Mouse (Mus musculus) hindbrain, postnatal 0 days (tissue): ENCODE data around the gene Olfr1340. TPM values are rescaled to one million over a fixed set of nuclear protein-coding genes. Genes with fewer than 3 reads are reported as not detected.

Experiments used
- ATAC-seq: fragments of 200-750 bp; cut with Nextera tagmentation; 2 replicates; pipeline ENCODE4 v1.8.0; 2017; ENCODE audit warnings: mild to moderate bottlenecking, moderate TSS enrichment, moderate library complexity
- DNase-seq: peaks from one replicate; pipeline ENCODE4 v3.0.0-alpha.2; 2015; ENCODE audit warnings: low spot score
- H3K27ac ChIP-seq: fragments of 300-500 bp; sonication (generic); 2 replicates; pipeline ENCODE4 v1.5.1; 2014; ENCODE audit warnings: mild to moderate bottlenecking
- H3K27me3 ChIP-seq: fragments of 300-500 bp; sonication (generic); 2 replicates; pipeline ENCODE4 v1.6.1; 2014; ENCODE audit warnings: low read length, mixed read lengths; ENCODE audit not compliant: insufficient read depth
- H3K36me3 ChIP-seq: fragments of 300-500 bp; sonication (generic); 2 replicates; pipeline ENCODE4 v1.6.1; 2014; ENCODE audit warnings: low read length, mixed read lengths; ENCODE audit not compliant: insufficient read depth
- H3K4me1 ChIP-seq: fragments of 300-500 bp; sonication (generic); 2 replicates; pipeline ENCODE4 v1.6.1; 2014; ENCODE audit warnings: antibody characterized with exemption, low read length, mixed read lengths; ENCODE audit not compliant: insufficient read depth
- H3K4me2 ChIP-seq: fragments of 300-500 bp; sonication (generic); 2 replicates; pipeline ENCODE4 v1.6.1; 2014; ENCODE audit warnings: low read depth, mild to moderate bottlenecking, low read length, moderate library complexity, mixed read lengths
- H3K4me3 ChIP-seq: fragments of 300-500 bp; sonication (generic); 2 replicates; pipeline ENCODE4 v1.5.1; 2014; ENCODE audit warnings: low read length
- H3K9ac ChIP-seq: fragments of 300-500 bp; sonication (generic); replicated peaks from 2 replicates; pipeline ENCODE4 v1.6.1; 2014; ENCODE audit warnings: mild to moderate bottlenecking, low read length, moderate library complexity, mixed read lengths
- H3K9me3 ChIP-seq: fragments of 300-500 bp; sonication (generic); 2 replicates; pipeline ENCODE4 v1.6.1; 2016; ENCODE audit warnings: low read length, mixed read lengths
- CTCF ChIP-seq: IDR thresholded peaks from 2 replicates; pipeline ENCODE4 v1.5.1; 2016; ENCODE audit warnings: antibody characterized with exemption, control low read depth, low read depth
- WGBS: fragments of 180-500 bp; shearing (Covaris S2); extraction: QIAGEN DNeasy Blood & Tissue Kit; methylation state at CpG from one replicate; pipeline ENCODE4 v1.1.7; 2014; 5-methylcytosine and 5-hydroxymethylcytosine counted together
- polyA plus RNA-seq: library from polyadenylated mRNA; unstranded; fragments of >200 nt; fragmentation: Nextera tagmentation; extraction: Ambion mirVana; gene quantifications from 2 replicates; pipeline ENCODE4 v1.2.1, GENCODE M21; 2015
- total RNA-seq: library from RNA; depleted of rRNA; stranded (reverse); fragments of >200 nt; gene quantifications from 2 replicates; pipeline ENCODE4 v1.2.3, GENCODE M21; 2014; rRNA removed

Olfr1340 gene
- total RNA-seq: not detected in 2 replicates
- polyA plus RNA-seq: not detected in 2 replicates

GRCm38 (mm10) chr4:118719838-118720237 is at the start of gene Olfr1340:
Gene Olfr1340 (plus strand): TSS chr4:118720138.
- Histone ChIP-seq H3K36me3 (no peaks in the 10 kb centered on the region), H3K4me2 (no peak within 1 kb of the TSS), H3K27ac (no peak within 1 kb of the TSS), H3K9ac (no peak within 1 kb of the TSS), H3K27me3 (no peaks in the 10 kb centered on the region), H3K4me1 (no peaks in the 10 kb centered on the region), H3K4me3 (no peak within 1 kb of the TSS), H3K9me3 (no peaks in the 10 kb centered on the region)
- TF ChIP-seq CTCF: no peak
- no peak for DNase-seq
- no peak for ATAC-seq

GRCm38 (mm10) chr4:118687086-118687485 is 32.9 kb upstream of the Olfr1340 start:
- no peak for TF ChIP-seq CTCF
- no peak overlapping the region for H3K27ac ChIP-seq
- H3K9me3 ChIP-seq: no peaks in the 10 kb centered on the region
- H3K36me3 ChIP-seq: no peaks in the 10 kb centered on the region
- no peak overlapping the region for H3K9ac ChIP-seq
- no peak overlapping the region for H3K4me2 ChIP-seq
- H3K27me3 ChIP-seq: no peaks in the 10 kb centered on the region
- WGBS: 81% methylated on average over 2 of the region's 2 CpGs
- ATAC-seq: no peak
- no peaks in the 10 kb centered on the region for H3K4me1 ChIP-seq
- DNase-seq: no peak
- no peak overlapping the region for H3K4me3 ChIP-seq

- no peaks in the 10 kb centered on the region for H3K36me3 ChIP-seq
- no peak within 1 kb of the TSS for H3K27ac ChIP-seq
- no peak within 1 kb of the TSS for H3K4me3 ChIP-seq
- WGBS: 48% methylated on average over 12 of the region's 12 CpGs
- H3K27me3 ChIP-seq: no peaks in the 10 kb centered on the region
- no peak within 1 kb of the TSS for H3K9ac ChIP-seq
- ATAC-seq (no peak), DNase-seq (no peak)
- no peaks in the 10 kb centered on the region for H3K9me3 ChIP-seq
- H3K4me2 ChIP-seq: no peak within 1 kb of the TSS
- TF ChIP-seq CTCF: no peak
- no peaks in the 10 kb centered on the region for H3K4me1 ChIP-seq
These were observed 27.4 kb upstream of the Olfr1340 start, which contains the start of gene Olfr1342 for GRCm38 (mm10) chr4:118692412-118692973. Gene Olfr1342 (minus strand): TSS chr4:118692756.

- no peak overlapping the region for H3K27ac ChIP-seq
- 20% methylated on average over 2 of the region's 2 CpGs for WGBS
- H3K9ac ChIP-seq: no peak overlapping the region
- no peak overlapping the region for H3K4me3 ChIP-seq
- no peak overlapping the region for H3K4me2 ChIP-seq
- no peaks in the 10 kb centered on the region for H3K36me3 ChIP-seq
- H3K27me3 ChIP-seq: no peaks in the 10 kb centered on the region
- DNase-seq: no peak
- ATAC-seq: peak; percentile 70
- H3K4me1 ChIP-seq: no peaks in the 10 kb centered on the region
- H3K9me3 ChIP-seq: no peaks in the 10 kb centered on the region
- no peak for TF ChIP-seq CTCF
These were observed 26.1 kb upstream of the Olfr1340 start for GRCm38 (mm10) chr4:118693812-118694211.

- H3K9me3 ChIP-seq: no peaks in the 10 kb centered on the region
- no peak within 1 kb of the TSS for H3K9ac ChIP-seq
- WGBS: 70% methylated on average over 3 of the region's 3 CpGs
- no peak for DNase-seq
- no peak within 1 kb of the TSS for H3K27ac ChIP-seq
- no peak for ATAC-seq
- H3K4me1 ChIP-seq: no peaks in the 10 kb centered on the region
- no peaks in the 10 kb centered on the region for H3K36me3 ChIP-seq
- TF ChIP-seq CTCF: no peak
- H3K4me3 ChIP-seq: no peak within 1 kb of the TSS
- H3K4me2 ChIP-seq: no peak within 1 kb of the TSS
- H3K27me3 ChIP-seq: no peaks in the 10 kb centered on the region
These were observed 16.7 kb upstream of the Olfr1340 start, which contains the start of gene Olfr1341 for GRCm38 (mm10) chr4:118703223-118703622. Gene Olfr1341 (plus strand): TSS chr4:118703523.

- TF ChIP-seq CTCF: no peak
- H3K9me3 ChIP-seq: no peaks in the 10 kb centered on the region
These were observed 11.9 kb upstream of the Olfr1340 start for GRCm38 (mm10) chr4:118708086-118708485.

GRCm38 (mm10) chr4:118711656-118712055 is 8.3 kb upstream of the Olfr1340 start:
- WGBS: 19% methylated on average over 1 of the region's 1 CpGs
- no peaks in the 10 kb centered on the region for H3K27me3 ChIP-seq
- no peaks in the 10 kb centered on the region for H3K4me1 ChIP-seq
- ATAC-seq: no peak
- H3K9me3 ChIP-seq: no peaks in the 10 kb centered on the region
- no peak overlapping the region for H3K4me3 ChIP-seq
- no peak for DNase-seq
- no peak for TF ChIP-seq CTCF
- no peak overlapping the region for H3K9ac ChIP-seq
- no peaks in the 10 kb centered on the region for H3K36me3 ChIP-seq
- no peak overlapping the region for H3K27ac ChIP-seq
- H3K4me2 ChIP-seq: no peak overlapping the region

More at GRCm38 (mm10) chr4:118708086-118708485, 11.9 kb upstream of the Olfr1340 start:
- Histone ChIP-seq H3K4me1 (no peaks in the 10 kb centered on the region), H3K36me3 (no peaks in the 10 kb centered on the region), H3K4me3 (no peak overlapping the region), H3K4me2 (no peak overlapping the region), H3K27ac (no peak overlapping the region), H3K9ac (no peak overlapping the region), H3K27me3 (no peaks in the 10 kb centered on the region)
- no peak for DNase-seq
- no peak for ATAC-seq
- WGBS: 82% methylated on average over 5 of the region's 5 CpGs
